Mouse (Mus musculus) left cerebral cortex, adult 6 months (tissue): ENCODE measurements around the gene Ccser1. TPM values are rescaled to one million over a fixed set of nuclear protein-coding genes. Genes with fewer than 3 reads are reported as not detected.

ENCODE experiments used
- long read RNA-seq, 2 experiments: library from polyadenylated mRNA; unstranded; transcript quantifications; one replicate each; pipeline ENCODE4 v2.0.0; 2019 to 2020
- polyA plus RNA-seq: library from polyadenylated mRNA; unstranded; fragments of <200 nt; fragmentation: Nextera tagmentation; gene quantifications from 2 replicates; pipeline ENCODE4 v1.2.3, GENCODE M21; 2021

Gene Ccser1
- 3.6 and 5.1 TPM in 2 replicates for polyA plus RNA-seq
- long read RNA-seq, experiment 1, partial matches to known transcripts, result 8 of 20 reads
- long read RNA-seq, experiment 1, other reads (novel, unspliced or antisense), result 12 of 20 reads
- long read RNA-seq, experiment 2, partial matches to known transcripts, result 1 of 7 reads
- long read RNA-seq, experiment 2, other reads (novel, unspliced or antisense), result 6 of 7 reads

GRCm38 (mm10) chr6:61179949-61180755, at the start of gene Ccser1:
Gene Ccser1 (plus strand): TSS chr6:61180324.

